Mouse (Mus musculus) E14TG2a.4 (cell line): Measurements from ENCODE around the gene D130043K22Rik.

Source experiments
- CTCF ChIP-seq: conservative IDR thresholded peaks from 2 replicates; pipeline ENCODE4 v1.5.1; 2014; ENCODE audit warnings: low read length
- NANOG ChIP-seq: IDR thresholded peaks from 2 replicates; pipeline ENCODE4 v1.6.1; 2014; ENCODE audit warnings: borderline replicate concordance, low read length, mixed read lengths
- POU5F1 ChIP-seq: IDR thresholded peaks from 2 replicates; pipeline ENCODE4 v1.6.1; 2014; ENCODE audit warnings: low read length, borderline replicate concordance

GRCm38 (mm10) chr13:24937108-24937838 lies 92.3 kb downstream of the D130043K22Rik start, which contains the start of gene Aldh5a1:
- TF ChIP-seq CTCF (no peak), POU5F1 (no peak), NANOG (no peak)
